Mouse (Mus musculus) frontal cortex, adult 2 months (tissue): ENCODE measurements at regions not wholly inside any gene's neighbourhood (a gene's known extent, or its start where the extent isn't known, plus 50 kb on each side); places are given as distances from the start of the nearest gene placed in this dataset.

Source experiments
- DNase-seq, 2 experiments: peaks; one replicate each; pipeline ENCODE4 v3.0.0; 2022; ENCODE audit warnings: low spot score in 1 of 2; ENCODE audit errors: extremely low spot score in 1 of 2

- DNase-seq, result no peak
These were observed 105.2 kb upstream of the Foxn2 start for GRCm38 (mm10) chr17:88335271-88335670.

GRCm38 (mm10) chr17:88336140-88336769, 104.3 kb upstream of the Foxn2 start:
- DNase-seq, result peak in 1 of 2 experiments; percentile 42

- no peak for DNase-seq
These were observed 102.7 kb upstream of the Foxn2 start for GRCm38 (mm10) chr17:88337649-88338404.

- DNase-seq, result no peak
These were observed 99.4 kb upstream of the Foxn2 start for GRCm38 (mm10) chr17:88341141-88341540.

GRCm38 (mm10) chr17:88341599-88341998, 98.9 kb upstream of the Foxn2 start:
- no peak for DNase-seq

GRCm38 (mm10) chr17:88343091-88343783, 97.3 kb upstream of the Foxn2 start:
- no peak for DNase-seq

GRCm38 (mm10) chr17:88345433-88345832, 95.1 kb upstream of the Foxn2 start:
- no peak for DNase-seq

GRCm38 (mm10) chr17:88346896-88347295, 93.6 kb upstream of the Foxn2 start:
- DNase-seq, result no peak

- no peak for DNase-seq
These were observed 90.6 kb upstream of the Foxn2 start for GRCm38 (mm10) chr17:88349825-88350460.

GRCm38 (mm10) chr17:88350986-88351385, 89.5 kb upstream of the Foxn2 start:
- no peak for DNase-seq

- no peak for DNase-seq
These were observed 87.6 kb upstream of the Foxn2 start for GRCm38 (mm10) chr17:88352960-88353359.

- no peak for DNase-seq
These were observed 79.3 kb upstream of the Foxn2 start for GRCm38 (mm10) chr17:88361161-88361560.

- no peak for DNase-seq
These were observed 78.1 kb upstream of the Foxn2 start for GRCm38 (mm10) chr17:88362404-88362803.

GRCm38 (mm10) chr17:88367876-88368275, 72.6 kb upstream of the Foxn2 start:
- DNase-seq, result no peak

GRCm38 (mm10) chr17:88369971-88370370, 70.5 kb upstream of the Foxn2 start:
- no peak for DNase-seq

GRCm38 (mm10) chr17:88370676-88371075, 69.8 kb upstream of the Foxn2 start:
- no peak for DNase-seq

- no peak for DNase-seq
These were observed 62.0 kb upstream of the Foxn2 start for GRCm38 (mm10) chr17:88378505-88378904.

- no peak for DNase-seq
These were observed 61.1 kb upstream of the Foxn2 start for GRCm38 (mm10) chr17:88379389-88379788.

GRCm38 (mm10) chr17:88381106-88381505, 59.4 kb upstream of the Foxn2 start:
- no peak for DNase-seq

GRCm38 (mm10) chr17:88383447-88383846, 57.1 kb upstream of the Foxn2 start:
- DNase-seq, result no peak

- peak in 1 of 2 experiments; percentile 37 for DNase-seq
These were observed 52.0 kb upstream of the Foxn2 start for GRCm38 (mm10) chr17:88388441-88388951.
